Mouse (Mus musculus) heart, postnatal 25 days (tissue): ENCODE results near the gene Eef1e1. TPM values are rescaled to one million over a fixed set of nuclear protein-coding genes. Genes with fewer than 3 reads are reported as not detected.
"Not testable (repeated sequence)": the region's sequence is repeated elsewhere in the genome, so short reads cannot be mapped to it uniquely, and the experiment has no call there.

Experiments used
- DNase-seq: peaks from one replicate; pipeline ENCODE4 v3.0.0; 2022; ENCODE audit warnings: low spot score
- intact Hi-C: fragments of 180-260 bp; cut with DNase I; formaldehyde crosslinking; loops from one replicate; pipeline ENCODE4 v1.15.1; 2025
- total RNA-seq, 2 experiments: library from RNA; stranded (reverse); gene quantifications; 2 replicates each; pipeline ENCODE4 v1.2.3; 2021

Gene Eef1e1
- total RNA-seq, 2 experiments from 2014 or later, result 11.2 to 13.7 TPM

GRCm38 (mm10) chr13:38626229-38626525, 32.7 kb downstream of the Eef1e1 start:
- no peak for DNase-seq
- intact Hi-C loops, result no loop called here

DNA sequence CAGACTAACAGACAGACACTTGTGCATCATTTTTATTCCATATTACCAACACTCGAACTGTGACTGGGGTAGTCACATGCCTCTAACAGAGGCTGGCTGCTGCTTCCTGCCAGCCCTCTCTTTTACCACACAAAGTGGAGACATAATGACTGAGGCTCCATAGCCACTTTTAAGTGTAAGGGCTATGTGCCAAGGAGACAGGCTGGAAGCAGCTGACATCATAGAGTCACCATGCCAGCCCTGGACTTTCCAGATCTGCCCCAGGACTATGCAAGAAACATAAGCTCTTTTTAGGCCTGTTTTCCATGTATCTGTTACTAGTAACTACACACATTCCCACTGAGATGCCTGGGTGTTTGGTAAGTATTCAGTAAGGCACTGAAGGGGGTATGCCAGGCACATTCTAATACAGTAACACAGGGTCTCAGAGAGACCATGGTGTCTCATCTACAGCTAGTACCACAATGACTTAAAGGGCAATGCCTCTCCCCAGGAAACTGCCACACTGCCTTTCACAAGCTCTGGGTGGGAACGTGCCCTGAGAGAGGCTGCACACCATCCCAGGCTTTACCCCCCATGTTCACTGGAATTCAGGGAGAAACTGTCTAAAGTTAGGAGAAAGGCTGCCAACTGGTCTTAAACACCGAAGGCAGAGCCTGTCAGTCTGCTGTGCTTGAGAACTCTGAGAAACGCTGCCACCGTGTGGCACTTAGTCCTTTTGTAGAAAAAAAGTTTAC, 33.2 kb downstream of the Eef1e1 start:
- intact Hi-C loops, result no loop called here
- DNase-seq, result no peak

GRCm38 (mm10) chr13:38624292-38624902, 34.5 kb downstream of the Eef1e1 start:
- intact Hi-C loops, result no loop called here
- no peak for DNase-seq

DNA sequence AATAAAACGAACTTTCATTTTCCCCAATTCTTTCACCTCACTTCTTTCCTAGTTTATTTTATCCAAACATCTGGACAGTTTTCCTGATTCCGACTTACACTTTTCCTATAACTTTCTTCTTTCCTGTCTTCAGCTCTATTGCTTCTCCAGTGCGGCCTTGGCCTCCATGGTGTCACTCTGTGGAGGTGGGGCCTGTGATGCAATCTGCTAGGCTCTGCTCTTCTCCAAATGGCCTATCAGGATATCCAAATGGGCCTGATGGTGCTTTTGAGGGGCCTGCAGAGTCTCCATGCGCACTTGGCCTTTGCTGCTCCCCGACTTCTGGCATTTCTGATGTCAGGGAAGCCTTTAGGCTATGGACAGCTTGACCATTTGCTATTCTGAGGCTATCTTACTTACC, 35.6 kb downstream of the Eef1e1 start:
- DNase-seq, result no peak
- intact Hi-C loops, result no loop called here

DNA sequence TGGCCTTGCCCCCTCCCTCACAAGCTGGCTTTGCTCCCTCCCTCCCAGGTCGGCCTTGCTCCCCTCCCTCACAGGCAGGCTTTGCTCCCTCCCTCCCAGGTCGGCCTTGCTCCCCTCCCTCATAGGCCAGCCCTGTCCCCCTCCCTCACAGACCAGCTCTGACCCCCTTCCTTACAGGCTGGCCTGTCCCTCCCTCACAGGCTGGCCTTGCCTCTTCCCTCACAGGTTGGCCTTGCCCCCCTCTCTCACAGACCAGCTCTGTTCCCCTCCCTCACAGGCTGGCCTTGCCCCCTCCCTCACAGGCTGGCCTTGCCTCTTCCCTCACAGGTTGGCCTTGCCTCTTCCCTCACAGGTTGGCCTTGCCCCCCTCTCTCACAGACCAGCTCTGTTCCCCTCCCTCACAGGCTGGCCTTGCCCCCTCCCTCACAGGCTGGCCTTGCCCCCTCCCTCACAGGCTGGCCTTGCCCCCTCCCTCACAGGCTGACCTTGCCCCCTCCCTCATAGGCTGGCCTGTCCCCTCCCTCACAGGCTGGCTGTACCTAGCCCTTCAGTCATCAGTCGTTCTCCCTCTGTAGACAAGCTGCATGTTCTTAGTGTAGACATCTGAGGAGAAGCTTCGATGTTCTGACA, 40.7 kb downstream of the Eef1e1 start:
- intact Hi-C loops, DNase-seq: not testable (repeated sequence)

- no peak for DNase-seq
- intact Hi-C loops, result no loop called here
Measured at GRCm38 (mm10) chr13:38616887-38617286, 42.0 kb downstream of the Eef1e1 start.

DNA sequence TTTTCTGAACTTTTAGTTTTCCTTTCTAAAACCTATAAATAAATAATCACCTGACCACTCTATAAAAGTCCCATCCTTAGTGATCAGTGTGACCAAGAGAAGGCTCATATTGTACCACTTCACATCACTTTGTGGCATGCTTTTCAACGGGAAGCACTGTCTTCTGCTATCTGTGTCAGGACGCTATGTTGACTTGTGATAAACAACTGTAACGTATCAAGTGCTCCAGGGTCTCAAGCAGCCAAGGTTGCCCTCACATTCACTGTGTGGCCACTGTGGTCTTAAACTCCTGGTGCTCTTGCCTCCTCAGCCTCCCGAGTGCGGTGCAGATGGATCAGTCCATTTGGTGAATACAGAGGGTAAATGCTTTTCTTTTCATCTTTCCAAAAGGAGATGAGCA, 43.2 kb downstream of the Eef1e1 start:
- no peak for DNase-seq
- intact Hi-C loops, result no loop called here

GRCm38 (mm10) chr13:38614298-38614697, 44.6 kb downstream of the Eef1e1 start:
- DNase-seq, result no peak
- intact Hi-C loops, result no loop called here

DNA sequence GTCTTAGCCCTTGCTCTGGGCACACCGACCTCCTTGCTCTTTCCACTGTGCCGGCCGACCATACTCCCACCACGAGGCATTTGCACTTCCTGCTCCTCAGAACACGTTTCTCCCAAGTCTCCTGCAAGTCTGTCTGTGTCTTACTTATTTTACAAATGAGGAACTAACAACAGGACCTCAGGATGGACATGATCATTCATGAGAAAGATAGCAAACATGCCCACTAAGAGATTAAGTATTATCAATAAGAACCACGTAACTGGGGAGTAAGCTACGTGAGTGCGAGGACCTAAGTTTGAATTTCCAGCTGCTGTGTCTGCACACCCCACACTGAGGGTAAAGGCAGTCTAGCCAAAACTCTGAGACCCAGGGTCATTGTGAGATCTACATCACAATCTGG, 45.3 kb downstream of the Eef1e1 start:
- intact Hi-C loops, result no loop called here

GRCm38 (mm10) chr13:38612608-38613007, 46.2 kb downstream of the Eef1e1 start:
- intact Hi-C loops, result no loop called here
- DNase-seq, result no peak

More for the DNA sequence above, 45.3 kb downstream of the Eef1e1 start:
- DNase-seq, result no peak

DNA sequence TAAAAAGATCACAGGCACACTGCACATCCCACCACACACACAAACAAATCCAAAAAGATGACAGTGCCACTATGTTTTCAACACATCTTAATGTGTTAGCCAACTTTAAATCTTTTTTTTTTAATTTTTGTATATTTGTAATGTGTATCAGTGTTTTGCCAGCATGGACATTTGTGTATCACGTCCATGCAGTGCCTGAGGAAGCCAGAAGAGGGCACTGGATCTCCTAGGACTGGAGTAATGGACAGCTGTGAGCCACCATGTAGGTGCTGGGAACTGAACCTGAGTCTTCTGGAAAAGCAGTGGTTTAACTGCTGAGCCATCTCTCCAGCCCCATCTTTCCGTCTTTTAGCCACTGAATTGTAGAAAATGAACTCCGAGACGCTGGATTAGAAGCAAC, 46.7 kb downstream of the Eef1e1 start:
- DNase-seq, result no peak
- intact Hi-C loops, result no loop called here

DNA sequence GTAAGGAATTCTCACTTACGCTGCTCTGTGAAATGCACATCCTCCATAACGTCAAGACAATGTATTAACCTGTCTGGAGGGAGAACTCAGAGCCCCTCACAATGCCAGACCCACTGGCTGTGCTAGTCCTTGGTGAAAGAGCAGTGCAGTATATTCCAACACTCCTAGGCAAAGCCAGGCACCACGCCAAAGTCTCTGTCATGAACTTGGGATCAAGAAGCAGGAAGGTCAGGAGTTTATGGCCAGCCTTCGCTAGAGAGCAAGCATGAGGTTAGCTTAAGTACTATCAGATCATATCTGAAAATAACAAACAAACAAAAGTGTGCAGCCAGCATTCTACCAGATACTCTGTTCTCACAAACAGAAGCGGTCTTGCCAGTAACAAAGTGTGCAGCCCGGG, 48.5 kb downstream of the Eef1e1 start:
- DNase-seq, result no peak
- intact Hi-C loops, result no loop called here

DNA sequence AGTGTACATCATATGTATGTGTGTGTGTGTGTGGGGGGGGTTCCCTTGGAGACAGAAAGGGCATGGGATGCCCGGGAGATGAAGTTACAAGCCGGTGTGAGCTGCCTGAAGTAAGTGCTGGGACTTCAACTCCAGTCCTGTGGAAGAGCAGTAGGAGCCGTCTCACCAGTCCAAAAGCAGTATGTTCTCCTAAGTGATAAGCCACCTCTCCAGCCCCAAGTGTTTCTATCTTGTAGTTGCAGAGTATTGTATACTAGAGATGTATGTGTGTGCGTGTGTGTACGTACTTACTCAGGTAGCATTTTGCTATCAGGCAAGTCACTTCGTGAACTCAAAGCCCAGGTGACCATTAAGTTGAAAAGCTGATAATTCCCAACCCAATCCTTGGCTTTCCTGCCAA, 51.7 kb downstream of the Eef1e1 start:
- intact Hi-C loops, result no loop called here
- DNase-seq, result no peak

- intact Hi-C loops, result no loop called here
- no peak for DNase-seq
Measured at GRCm38 (mm10) chr13:38605353-38605752, 53.5 kb downstream of the Eef1e1 start.

- intact Hi-C loops, result no loop called here
- no peak for DNase-seq
Measured at GRCm38 (mm10) chr13:38602966-38603365, 55.9 kb downstream of the Eef1e1 start.

DNA sequence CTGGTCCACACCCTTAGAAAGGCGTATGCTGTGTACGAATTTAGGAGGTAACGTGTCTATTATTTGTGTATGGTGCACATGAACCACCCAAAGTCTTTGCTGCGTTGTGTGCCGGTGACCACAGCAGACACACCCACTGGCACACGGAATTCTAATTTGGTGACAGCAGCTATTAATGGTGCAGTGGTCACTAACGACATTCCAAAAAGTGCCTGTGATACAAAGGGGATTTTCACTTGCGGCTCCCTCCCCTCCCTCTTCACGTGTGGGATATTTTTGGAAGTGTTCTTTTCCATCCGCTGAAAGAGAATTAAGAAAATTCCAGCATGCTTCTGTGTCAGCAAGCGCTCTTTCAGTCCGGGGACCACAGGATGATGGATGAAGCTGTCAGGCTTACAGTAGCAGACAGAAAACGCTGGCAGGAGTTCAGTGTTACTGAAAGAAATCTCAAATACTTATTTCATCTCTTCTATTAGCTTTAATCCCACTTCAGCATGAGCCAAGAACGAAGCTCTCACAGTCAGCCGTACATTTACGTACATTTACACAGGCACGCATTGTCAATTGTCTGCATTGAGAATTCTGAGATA, 56.5 kb downstream of the Eef1e1 start:
- intact Hi-C loops, result no loop called here
- no peak for DNase-seq

DNA sequence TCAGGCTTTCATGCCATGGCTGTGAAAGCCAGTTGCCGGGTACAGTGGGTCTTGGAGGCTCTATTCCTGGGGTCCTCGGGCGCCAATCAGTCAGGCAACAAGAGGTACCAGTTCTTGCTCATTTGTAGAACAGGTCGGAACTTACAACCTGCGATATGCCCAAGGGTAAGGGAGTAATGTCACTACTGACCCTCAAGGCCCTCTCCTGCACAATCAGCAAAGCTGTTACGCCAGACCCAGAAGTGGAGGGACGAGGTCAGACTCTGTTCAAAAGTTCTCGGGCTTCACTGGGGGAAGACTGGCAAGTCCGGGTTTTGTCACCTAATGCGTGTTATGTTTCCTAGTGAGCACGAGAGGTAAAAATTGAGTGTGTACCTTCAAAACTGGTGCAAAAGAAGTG, 58.0 kb downstream of the Eef1e1 start:
- DNase-seq, result no peak
- intact Hi-C loops, result no loop called here

GRCm38 (mm10) chr13:38597076-38597475, 61.8 kb downstream of the Eef1e1 start:
- no peak for DNase-seq
- intact Hi-C loops, result loop anchor here (1.0 to 5.0 kb wide), 2 partner anchors 255 to 530 kb away; no protein-coding TSS in a partner anchor

DNA sequence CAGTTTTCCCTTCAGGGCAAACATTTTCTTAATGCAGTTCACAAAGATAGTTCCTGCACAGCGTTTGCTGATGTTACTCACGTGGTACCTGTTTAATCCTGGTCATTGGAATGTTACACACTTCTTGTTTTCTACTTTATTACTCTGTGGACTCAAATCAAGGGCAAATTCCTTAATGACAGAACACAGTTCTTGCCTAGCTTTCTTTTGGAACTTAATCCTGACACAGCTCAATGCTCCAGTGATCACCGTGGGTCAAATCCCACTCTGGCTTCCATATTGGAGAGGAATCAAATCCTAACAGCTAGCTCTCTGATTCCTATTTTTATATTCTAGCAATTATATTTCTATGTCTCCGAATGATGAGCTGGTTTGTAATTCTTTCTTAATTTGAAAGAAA, 62.4 kb downstream of the Eef1e1 start:
- DNase-seq, result no peak
- intact Hi-C loops, result loop anchor here (5.0 kb wide), 1 partner anchor 529 kb away; no protein-coding TSS in a partner anchor
